Mouse (Mus musculus) limb, embryonic 11.5 days (tissue): ENCODE data around the gene Olfr1272. TPM values are rescaled to one million over a fixed set of nuclear protein-coding genes. Genes with fewer than 3 reads are reported as not detected.
"Not testable (repeated sequence)": the region's sequence is repeated elsewhere in the genome, so short reads cannot be mapped to it uniquely, and the experiment has no call there.

ENCODE experiments used
- ATAC-seq: fragments of 200-750 bp; cut with Nextera tagmentation; 2 replicates; pipeline ENCODE4 v1.8.0; 2017; ENCODE audit warnings: low read depth; ENCODE audit not compliant: insufficient number of reproducible peaks, low FRiP score, low TSS enrichment
- DNase-seq: peaks from one replicate; pipeline ENCODE4 v3.0.0-alpha.2; 2015; ENCODE audit warnings: low spot score
- H3K27ac ChIP-seq: fragments of 300-500 bp; sonication (generic); replicated peaks from 2 replicates; pipeline ENCODE4 v1.5.1; 2014; ENCODE audit warnings: low read depth, mild to moderate bottlenecking, low read length
- H3K27me3 ChIP-seq: fragments of 300-500 bp; sonication (generic); 2 replicates; pipeline ENCODE4 v1.6.1; 2014; ENCODE audit warnings: mild to moderate bottlenecking, low read length, mixed read lengths; ENCODE audit not compliant: control insufficient read depth, insufficient read depth
- H3K36me3 ChIP-seq: fragments of 300-500 bp; sonication (generic); 2 replicates; pipeline ENCODE4 v1.6.1; 2014; ENCODE audit warnings: mild to moderate bottlenecking, low read length, moderate library complexity, mixed read lengths; ENCODE audit not compliant: control insufficient read depth, insufficient read depth
- H3K4me1 ChIP-seq: fragments of 300-500 bp; sonication (generic); 2 replicates; pipeline ENCODE4 v1.6.1; 2014; ENCODE audit warnings: low read length, mixed read lengths; ENCODE audit not compliant: control insufficient read depth, insufficient read depth
- H3K4me2 ChIP-seq: fragments of 300-500 bp; sonication (generic); 2 replicates; pipeline ENCODE4 v1.6.1; 2014; ENCODE audit warnings: low read depth, mild to moderate bottlenecking, moderate library complexity; ENCODE audit not compliant: severe bottlenecking
- H3K4me3 ChIP-seq: fragments of 300-500 bp; sonication (generic); 2 replicates; pipeline ENCODE4 v1.5.1; 2014; ENCODE audit warnings: low read depth, low read length
- H3K9ac ChIP-seq: fragments of 300-500 bp; sonication (generic); 2 replicates; pipeline ENCODE4 v1.6.1; 2014; ENCODE audit warnings: mild to moderate bottlenecking, low read length
- H3K9me3 ChIP-seq: fragments of 300-500 bp; sonication (generic); 2 replicates; pipeline ENCODE4 v1.6.1; 2016; ENCODE audit warnings: low read length; ENCODE audit not compliant: control insufficient read depth
- WGBS: fragments of 180-500 bp; shearing (Covaris S2); extraction: QIAGEN DNeasy Blood & Tissue Kit; methylation state at CpG from one replicate; pipeline ENCODE4 v1.1.7; 2014; 5-methylcytosine and 5-hydroxymethylcytosine counted together
- polyA plus RNA-seq: library from polyadenylated mRNA; unstranded; fragments of >200 nt; fragmentation: Nextera tagmentation; extraction: Ambion mirVana; gene quantifications from 2 replicates; pipeline ENCODE4 v1.2.1, GENCODE M21; 2014

Gene Olfr1272
- polyA plus RNA-seq, result not detected in 2 replicates

DNA sequence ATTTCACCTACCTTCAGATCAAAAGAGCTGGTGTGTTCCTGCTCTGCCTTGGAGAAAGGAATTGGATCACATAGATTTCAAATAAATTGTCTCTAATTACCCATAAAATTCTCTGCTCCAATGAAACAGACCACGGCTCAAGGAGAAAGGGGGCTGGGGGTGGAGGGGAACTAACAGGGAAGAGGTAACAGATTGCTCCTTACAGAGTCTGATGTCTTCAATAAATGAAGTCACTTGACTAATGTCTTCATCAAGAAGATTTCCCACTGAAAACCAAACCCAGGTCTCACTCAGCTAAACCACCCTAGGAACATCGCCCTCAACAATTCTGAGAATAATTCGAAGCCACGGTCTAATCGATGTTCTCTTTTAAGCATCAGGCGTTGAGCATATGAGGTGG, at the start of gene Olfr1272:
Gene Olfr1272, minus strand, starts transcription at position 101 of the 400 bp plus-strand sequence.
- no peak within 1 kb of the TSS for H3K27ac ChIP-seq
- WGBS, result 91% methylated on average over 6 of the region's 6 CpGs
- no peak within 1 kb of the TSS for H3K9ac ChIP-seq
- no peak within 1 kb of the TSS for H3K4me3 ChIP-seq
- H3K27me3 ChIP-seq, result no peaks in the 10 kb centered on the region
- H3K36me3 ChIP-seq, result no peaks in the 10 kb centered on the region
- no peaks in the 10 kb centered on the region for H3K9me3 ChIP-seq
- no peaks in the 10 kb centered on the region for H3K4me1 ChIP-seq
- no peak for DNase-seq
- ATAC-seq, result no peak
- no peak within 1 kb of the TSS for H3K4me2 ChIP-seq

DNA sequence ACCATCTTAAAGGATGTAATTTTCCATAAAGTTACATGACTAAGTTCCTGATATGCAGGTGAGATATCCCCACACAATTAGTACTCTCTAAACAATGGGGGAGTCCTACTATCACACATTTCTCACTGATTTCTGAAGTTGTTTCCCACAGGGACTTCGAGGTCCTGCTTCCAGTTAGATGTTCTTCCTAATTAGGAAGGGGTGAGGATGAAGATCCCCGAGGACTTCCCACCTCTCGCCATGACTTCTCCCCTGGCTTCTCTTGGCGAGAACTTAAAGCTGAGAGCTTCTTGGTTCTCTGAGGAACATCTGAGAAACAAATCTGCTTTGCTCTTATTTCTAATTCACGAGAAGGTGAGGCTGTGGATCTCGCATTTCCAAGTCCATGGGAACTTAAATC, 29.3 kb upstream of the Olfr1272 start, which contains the start of gene Gm13769:
Gene Gm13769, plus strand, starts transcription at position 301 of the 400 bp plus-strand sequence.
- H3K27ac ChIP-seq, DNase-seq, H3K27me3 ChIP-seq, H3K9ac ChIP-seq, H3K9me3 ChIP-seq, H3K4me2 ChIP-seq, H3K36me3 ChIP-seq, H3K4me3 ChIP-seq, H3K4me1 ChIP-seq, ATAC-seq: not testable (repeated sequence)
- no CpG with 5 or more reads among the region's 6 CpGs for WGBS

DNA sequence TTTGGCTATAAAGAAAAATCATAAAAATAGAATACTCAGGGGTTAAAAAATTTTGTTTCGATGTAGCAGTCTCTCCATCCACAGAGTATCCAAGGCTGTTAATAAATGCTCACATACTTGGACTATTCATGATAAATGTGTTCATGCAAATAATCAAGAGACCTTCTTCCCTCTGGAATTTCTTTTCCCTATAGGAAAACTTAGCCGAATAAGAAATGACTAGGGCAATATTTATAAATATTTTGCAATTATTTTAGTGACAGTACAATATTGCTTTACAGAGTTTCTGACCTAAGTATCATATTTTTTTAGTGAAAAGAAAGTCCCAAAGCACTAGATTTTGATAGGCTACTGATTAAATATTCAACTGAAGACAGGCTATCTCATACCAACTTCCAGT, 21.7 kb downstream of the Olfr1272 start, which contains the start of gene Olfr1271:
Gene Olfr1271, minus strand, starts transcription at position 101 of the 400 bp plus-strand sequence.
- no peak for DNase-seq
- ATAC-seq, result no peak
- Histone ChIP-seq H3K4me2 (no peak within 1 kb of the TSS), H3K4me3 (no peak within 1 kb of the TSS), H3K27me3 (no peaks in the 10 kb centered on the region), H3K9me3 (no peaks in the 10 kb centered on the region), H3K4me1 (no peaks in the 10 kb centered on the region), H3K27ac (no peak within 1 kb of the TSS), H3K9ac (no peak within 1 kb of the TSS), H3K36me3 (no peaks in the 10 kb centered on the region)
- WGBS, result 91% methylated on average over 2 of the region's 2 CpGs

DNA sequence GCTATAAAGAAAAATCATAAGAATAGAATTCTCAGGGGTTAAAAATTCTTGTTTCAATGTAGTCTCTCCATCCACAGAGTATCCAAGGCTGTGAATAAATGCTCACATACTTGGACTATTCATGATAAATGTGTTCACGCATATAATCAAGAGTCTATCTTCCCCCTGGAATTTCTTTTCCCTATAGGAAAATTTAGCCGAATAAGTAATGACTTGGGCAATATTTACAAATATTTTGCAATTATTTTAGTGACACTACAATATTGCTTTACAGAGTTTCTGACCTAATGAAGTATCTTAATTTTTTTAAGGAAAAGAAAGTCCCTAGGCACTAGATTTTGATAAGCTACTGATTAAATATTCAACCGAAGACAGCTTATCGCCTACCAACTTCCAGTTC, 35.1 kb downstream of the Olfr1272 start, which contains the start of gene Olfr142:
Gene Olfr142, minus strand, starts transcription at position 101 of the 400 bp plus-strand sequence.
- ATAC-seq, result no peak
- no peaks in the 10 kb centered on the region for H3K4me1 ChIP-seq
- no peak within 1 kb of the TSS for H3K9ac ChIP-seq
- H3K4me3 ChIP-seq, result no peak within 1 kb of the TSS
- no peak for DNase-seq
- H3K9me3 ChIP-seq, result no peaks in the 10 kb centered on the region
- no peaks in the 10 kb centered on the region for H3K36me3 ChIP-seq
- H3K27ac ChIP-seq, result no peak within 1 kb of the TSS
- WGBS, result 97% methylated on average over 4 of the region's 4 CpGs
- H3K4me2 ChIP-seq, result no peak within 1 kb of the TSS
- H3K27me3 ChIP-seq, result no peaks in the 10 kb centered on the region

Other genes starting within 250 kb of the Olfr1272 start
- not detected in 2 replicates for gene Olfr140, start 229.2 kb downstream of the Olfr1272 start, polyA plus RNA-seq
- gene Olfr1269, start 171.4 kb downstream of the Olfr1272 start, polyA plus RNA-seq, result not detected in 2 replicates
- gene Olfr32, start 150.5 kb downstream of the Olfr1272 start, polyA plus RNA-seq, result not detected in 2 replicates
- not detected in 2 replicates for gene Olfr1270, start 139.8 kb downstream of the Olfr1272 start, polyA plus RNA-seq
- not detected in 2 replicates for gene Olfr1506, start 68.3 kb downstream of the Olfr1272 start, polyA plus RNA-seq
- gene Olfr142, start 35.2 kb downstream of the Olfr1272 start, polyA plus RNA-seq, result not detected in 2 replicates
- gene Olfr1271, start 21.8 kb downstream of the Olfr1272 start, polyA plus RNA-seq, result not detected in 2 replicates
- not detected in 2 replicates for gene Gm13769, start 29.4 kb upstream of the Olfr1272 start, polyA plus RNA-seq
- gene Olfr1274-ps, start 105.8 kb upstream of the Olfr1272 start, polyA plus RNA-seq, result not detected in 2 replicates